Mouse (Mus musculus) MEL (cell line): ENCODE measurements around the gene Srarp. TPM values are rescaled to one million over a fixed set of nuclear protein-coding genes. Genes with fewer than 3 reads are reported as not detected.

Experiments
- DNase-seq: peaks from one replicate; pipeline ENCODE4 v3.0.0; 2011; ENCODE audit warnings: low read depth, low spot score
- H3K27ac ChIP-seq: 2 replicates; pipeline ENCODE4 v1.5.1; 2012; ENCODE audit warnings: low read depth, mild to moderate bottlenecking, control low read depth, low read length, moderate library complexity; ENCODE audit not compliant: control insufficient read depth
- H3K27me3 ChIP-seq, 2 experiments: fragments of 150-350 bp in 1 of 2; sonication (generic) in 1 of 2; 2 replicates each; pipeline ENCODE4 v1.6.1; 2012; ENCODE audit warnings: low read length in 2 of 2, mild to moderate bottlenecking in 2 of 2, improper control_type of control experiment in 1 of 2, moderate library complexity in 1 of 2; ENCODE audit not compliant: insufficient read depth in 2 of 2, control insufficient read depth in 1 of 2
- H3K36me3 ChIP-seq, 2 experiments: 2 replicates each; pipeline ENCODE4 v1.6.1; 2012 to 2014; ENCODE audit warnings: low read length in 2 of 2, improper control_type of control experiment in 1 of 2, inconsistent platforms in 1 of 2, mild to moderate bottlenecking in 1 of 2; ENCODE audit not compliant: insufficient read depth in 2 of 2, control insufficient read depth in 1 of 2
- H3K4me1 ChIP-seq, 2 experiments: fragments of 150-350 bp in 1 of 2; sonication (generic) in 1 of 2; 2 replicates each; pipeline ENCODE4 v1.6.1; 2012; ENCODE audit warnings: low read length in 2 of 2, improper control_type of control experiment in 1 of 2, mild to moderate bottlenecking in 1 of 2; ENCODE audit not compliant: insufficient read depth in 2 of 2, control insufficient read depth in 1 of 2
- H3K4me3 ChIP-seq, 2 experiments: fragments of 150-350 bp in 1 of 2; sonication (generic) in 1 of 2; 2 replicates each; pipeline ENCODE4 v1.5.1; 2012; ENCODE audit warnings: low read depth in 2 of 2, low read length in 2 of 2, mild to moderate bottlenecking in 2 of 2, moderate library complexity in 2 of 2, control low read depth in 1 of 2, improper control_type of control experiment in 1 of 2; ENCODE audit not compliant: control insufficient read depth in 1 of 2, insufficient read depth in 1 of 2
- H3K79me2 ChIP-seq: 2 replicates; pipeline ENCODE4 v1.6.1; 2012; ENCODE audit warnings: mild to moderate bottlenecking, low read length, moderate library complexity; ENCODE audit not compliant: control insufficient read depth, poor library complexity, insufficient read depth
- H3K9ac ChIP-seq: 2 replicates; pipeline ENCODE4 v1.6.1; 2012; ENCODE audit warnings: low read depth, mild to moderate bottlenecking, control low read depth, low read length, moderate library complexity; ENCODE audit not compliant: control insufficient read depth, poor library complexity, severe bottlenecking
- H3K9me3 ChIP-seq: fragments of 150-350 bp; sonication (generic); replicated peaks from 2 replicates; pipeline ENCODE4 v1.6.1; 2012; ENCODE audit warnings: mild to moderate bottlenecking, low read length, improper control_type of control experiment, moderate library complexity; ENCODE audit not compliant: insufficient read depth
- CHD1 ChIP-seq: IDR thresholded peaks from 2 replicates; pipeline ENCODE4 v1.6.1; 2012; ENCODE audit warnings: low read depth, mild to moderate bottlenecking, inconsistent platforms, low read length, improper control_type of control experiment
- CHD2 ChIP-seq: IDR thresholded peaks from 2 replicates; pipeline ENCODE4 v1.6.1; 2011; ENCODE audit warnings: low read length, improper control_type of control experiment
- CTCF ChIP-seq, 3 experiments: IDR thresholded peaks in 2 of 3; conservative IDR thresholded peaks in 1 of 3; 2 replicates each; pipeline ENCODE4 v1.5.1; 2011 to 2012; ENCODE audit warnings: low read length in 3 of 3, low read depth in 2 of 3, mild to moderate bottlenecking in 2 of 3, improper control_type of control experiment in 1 of 3, inconsistent platforms in 1 of 3, mixed read lengths in 1 of 3, moderate library complexity in 1 of 3; ENCODE audit not compliant: control insufficient read depth in 1 of 3, insufficient read depth in 1 of 3, poor library complexity in 1 of 3, severe bottlenecking in 1 of 3
- EP300 ChIP-seq, 2 experiments: IDR thresholded peaks; 2 replicates each; pipeline ENCODE4 v1.6.1; 2011; ENCODE audit warnings: improper control_type of control experiment in 2 of 2, low read length in 2 of 2, low read depth in 1 of 2, mild to moderate bottlenecking in 1 of 2
- GATA1 ChIP-seq: IDR thresholded peaks from 2 replicates; pipeline ENCODE4 v1.6.1; 2011; ENCODE audit warnings: low read depth, low read length, improper control_type of control experiment
- JUND ChIP-seq: IDR thresholded peaks from 2 replicates; pipeline ENCODE4 v1.6.1; 2011; ENCODE audit warnings: low read depth, mild to moderate bottlenecking, improper control_type of control experiment, low read length
- KAT2A ChIP-seq: conservative IDR thresholded peaks from 2 replicates; pipeline ENCODE4 v1.6.1; 2012; ENCODE audit warnings: low read depth, low read length, improper control_type of control experiment, inconsistent platforms
- MAX ChIP-seq: IDR thresholded peaks from 2 replicates; pipeline ENCODE4 v1.6.1; 2011; ENCODE audit warnings: low read length, improper control_type of control experiment
- MEF2A ChIP-seq: IDR thresholded peaks from 2 replicates; pipeline ENCODE4 v1.6.1; 2014; ENCODE audit warnings: low read depth, mild to moderate bottlenecking, inconsistent platforms, low read length, improper control_type of control experiment; ENCODE audit not compliant: poor library complexity, insufficient replicate concordance, severe bottlenecking; ENCODE audit errors: extremely low read depth
- MYB ChIP-seq: IDR thresholded peaks from 2 replicates; pipeline ENCODE4 v1.6.1; 2011; ENCODE audit warnings: mild to moderate bottlenecking, low read depth, low read length, improper control_type of control experiment
- NELFE ChIP-seq: IDR thresholded peaks from 2 replicates; pipeline ENCODE4 v1.6.1; 2011; ENCODE audit warnings: low read depth, low read length, improper control_type of control experiment
- NRF1 ChIP-seq: IDR thresholded peaks from 2 replicates; pipeline ENCODE4 v1.6.1; 2014; ENCODE audit warnings: low read depth, mild to moderate bottlenecking, inconsistent platforms, low read length, improper control_type of control experiment, moderate library complexity; ENCODE audit not compliant: poor library complexity, insufficient read depth, severe bottlenecking
- POLR2AphosphoS5 ChIP-seq: IDR thresholded peaks from 2 replicates; pipeline ENCODE4 v1.6.1; 2012; ENCODE audit warnings: low read depth, borderline replicate concordance, mild to moderate bottlenecking, inconsistent platforms, low read length, moderate library complexity, mixed read lengths
- TAL1 ChIP-seq: IDR thresholded peaks from 2 replicates; pipeline ENCODE4 v1.6.1; 2012; ENCODE audit warnings: mild to moderate bottlenecking, inconsistent platforms, low read length, moderate library complexity, mixed read lengths
- UBTF ChIP-seq: IDR thresholded peaks from 2 replicates; pipeline ENCODE4 v1.6.1; 2012; ENCODE audit warnings: low read depth, mild to moderate bottlenecking, inconsistent platforms, low read length, improper control_type of control experiment, moderate library complexity, borderline replicate concordance; ENCODE audit not compliant: insufficient read depth
- USF2 ChIP-seq, 2 experiments: IDR thresholded peaks; 2 replicates each; pipeline ENCODE4 v1.6.1; 2011 to 2012; ENCODE audit warnings: improper control_type of control experiment in 2 of 2, low read length in 2 of 2, borderline replicate concordance in 1 of 2, inconsistent platforms in 1 of 2, low read depth in 1 of 2, mild to moderate bottlenecking in 1 of 2; ENCODE audit not compliant: insufficient read depth in 1 of 2
- ZKSCAN1 ChIP-seq: IDR thresholded peaks from 2 replicates; pipeline ENCODE4 v1.6.1; 2012; ENCODE audit warnings: low read depth, mild to moderate bottlenecking, inconsistent platforms, low read length, improper control_type of control experiment, moderate library complexity
- ZMIZ1 ChIP-seq: IDR thresholded peaks from 2 replicates; pipeline ENCODE4 v1.6.1; 2012; ENCODE audit warnings: low read depth, mild to moderate bottlenecking, inconsistent platforms, low read length, improper control_type of control experiment, moderate library complexity
- polyA plus RNA-seq, 2 experiments: library from polyadenylated mRNA; stranded (reverse) in 1 of 2; unstranded in 1 of 2; fragments of >175 nt in 1 of 2; fragments of >200 nt in 1 of 2; gene quantifications; 2 replicates each; pipeline versions ENCODE4 v1.2.1 to v1.2.4; 2012; ENCODE audit warnings: low replicate concordance in 2 of 2, low read depth in 1 of 2; ENCODE audit not compliant: insufficient read length in 2 of 2, insufficient read depth in 1 of 2, missing spikeins in 1 of 2
- total RNA-seq: library from RNA; depleted of rRNA; stranded (reverse); fragments of 300-350 nt; gene quantifications from 2 replicates; pipeline ENCODE4 v1.2.3, GENCODE M21; 2012

Srarp gene
- total and polyA plus RNA-seq, 3 experiments, result not detected

GRCm38 (mm10) chr4:141419398-141420191 is 16.3 kb downstream of the Srarp start:
- peaks cover 0 to 1% of the 10 kb centered on the region in 2 experiments; a peak in 3 of 4 replicates for H3K27me3 ChIP-seq
- H3K4me1 ChIP-seq, result no peaks in the 10 kb centered on the region
- H3K79me2 ChIP-seq, result no peaks in the 10 kb centered on the region
- H3K27ac ChIP-seq, result no peak overlapping the region
- H3K4me3 ChIP-seq, result no peak overlapping the region
- no peaks in the 10 kb centered on the region for H3K9me3 ChIP-seq
- no peak for DNase-seq
- TF ChIP-seq POLR2AphosphoS5, result no peak
- TF ChIP-seq EP300 (IDR thresholded peaks at IDR 0.05; ENCODE audit: low read depth in 1 of 2, low read length in 2 of 2), result no peak
- no peak for TF ChIP-seq CHD2
- TF ChIP-seq NELFE, result no peak
- no peak for TF ChIP-seq ZMIZ1
- TF ChIP-seq UBTF, result no peak
- TF ChIP-seq KAT2A, result no peak
- TF ChIP-seq JUND, result no peak
- TF ChIP-seq MEF2A, result no peak
- TF ChIP-seq CHD1, result no peak
- H3K36me3 ChIP-seq, result no peaks in the 10 kb centered on the region
- no peak overlapping the region for H3K9ac ChIP-seq

DNA sequence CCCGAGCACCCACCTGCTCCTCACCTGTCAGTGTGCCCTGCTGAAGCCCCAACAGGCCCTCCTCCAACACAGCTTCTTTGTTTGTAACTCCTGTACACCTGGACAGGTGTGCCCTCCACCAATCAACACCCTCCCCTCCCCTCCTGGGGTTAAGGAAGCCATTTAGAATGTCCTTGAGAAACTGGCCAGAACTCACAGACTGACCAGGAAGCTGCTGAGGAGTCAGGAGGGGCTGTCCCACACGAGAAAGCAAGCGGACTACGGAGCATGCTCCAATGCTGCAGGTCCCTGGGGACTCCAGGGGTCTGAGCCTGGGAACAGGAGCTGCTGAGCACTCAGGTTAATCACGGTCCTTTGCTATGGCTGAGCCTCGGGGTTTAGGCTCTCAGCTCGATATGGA is 20.0 kb downstream of the Srarp start, which contains the start of gene Clcnkb:
TSS of gene Clcnkb (minus strand) at position 91 of the 400 bp plus-strand sequence.
- peaks cover 0 to 1% of the 10 kb centered on the region in 2 experiments; a peak in 2 of 4 replicates for H3K27me3 ChIP-seq
- TF ChIP-seq KAT2A (no peak), MAX (no peak), TAL1 (no peak)
- H3K9ac ChIP-seq, result no peak within 1 kb of the TSS

GRCm38 (mm10) chr4:141411430-141411992 is 24.4 kb downstream of the Srarp start:
- DNase-seq, result no peak
- H3K27me3 ChIP-seq, result no peaks in the 10 kb centered on the region; a peak in 1 of 4 replicates

More for the DNA sequence above, 20.0 kb downstream of the Srarp start, which contains the start of gene Clcnkb:
- H3K4me1 ChIP-seq, result no peaks in the 10 kb centered on the region
- H3K4me3 ChIP-seq, result no peak within 1 kb of the TSS
- H3K79me2 ChIP-seq, result no peaks in the 10 kb centered on the region
- H3K9me3 ChIP-seq, result no peaks in the 10 kb centered on the region
- no peak within 1 kb of the TSS for H3K27ac ChIP-seq
- DNase-seq, result no peak
- no peaks in the 10 kb centered on the region for H3K36me3 ChIP-seq

More at GRCm38 (mm10) chr4:141411430-141411992, 24.4 kb downstream of the Srarp start:
- Histone ChIP-seq H3K4me3 (no peak overlapping the region), H3K27ac (no peak overlapping the region), H3K36me3 (no peaks in the 10 kb centered on the region)
- TF ChIP-seq GATA1, result no peak
- peak; percentile 18 to 56 (median 28); a peak in 5 of 6 replicates for TF ChIP-seq CTCF (IDR thresholded peaks at IDR 0.05 in 2 of 3, conservative IDR thresholded peaks at IDR 0.05 in 1 of 3; ENCODE audit: control insufficient read depth in 1 of 3, insufficient read depth in 1 of 3, low read depth in 2 of 3, low read length in 3 of 3, poor library complexity in 1 of 3, severe bottlenecking in 1 of 3)
- TF ChIP-seq USF2 (IDR thresholded peaks at IDR 0.05; ENCODE audit: borderline replicate concordance in 1 of 2, insufficient read depth in 1 of 2, low read depth in 1 of 2, low read length in 2 of 2), result no peak
- no peak for TF ChIP-seq MYB
- TF ChIP-seq NRF1, result no peak
- no peak for TF ChIP-seq ZKSCAN1
- TF ChIP-seq, all 39 proteins: peak for 1
- H3K9ac ChIP-seq, result no peak overlapping the region
- H3K4me1 ChIP-seq, result no peaks in the 10 kb centered on the region
- no peaks in the 10 kb centered on the region for H3K79me2 ChIP-seq
- H3K9me3 ChIP-seq, result no peaks in the 10 kb centered on the region
